Mouse (Mus musculus) ES-Bruce4 (cell line): ENCODE measurements at regions not wholly inside any gene's neighbourhood (a gene's known extent, or its start where the extent isn't known, plus 50 kb on each side); places are given as distances from the start of the nearest gene placed in this dataset.
"Not testable (repeated sequence)": the region's sequence is repeated elsewhere in the genome, so short reads cannot be mapped to it uniquely, and the experiment has no call there.

Experiments
- CTCF ChIP-seq: IDR thresholded peaks from one replicate; pipeline ENCODE4 v1.8.1; 2011; ENCODE audit warnings: low read depth, low read length
- EP300 ChIP-seq: IDR thresholded peaks from 2 replicates; pipeline ENCODE4 v1.6.1; 2011; ENCODE audit warnings: low read depth, low read length; ENCODE audit not compliant: insufficient read depth
- POLR2A ChIP-seq: IDR thresholded peaks from one replicate; pipeline ENCODE4 v1.8.1; 2011; ENCODE audit warnings: low read length; ENCODE audit not compliant: insufficient read depth

DNA sequence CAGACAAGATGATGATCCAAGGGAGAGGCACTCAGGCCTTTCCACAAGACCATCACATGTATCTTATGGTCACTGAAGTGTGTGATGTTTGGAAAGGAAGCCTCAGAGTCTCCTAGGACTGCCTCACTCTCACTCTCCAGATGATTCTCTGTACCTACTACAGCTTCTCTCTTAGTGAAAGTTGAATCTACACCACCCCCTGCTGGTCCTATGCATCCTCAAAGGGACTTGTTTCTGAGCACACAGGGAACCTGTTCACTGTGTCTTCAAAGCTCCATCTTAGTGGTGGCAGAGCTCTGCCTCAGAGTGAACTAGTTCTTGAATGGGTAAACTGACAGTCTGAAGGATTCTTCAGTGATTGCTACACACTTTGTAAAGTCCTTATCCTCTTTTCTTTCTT is 749.5 kb upstream of the Zfp386 start:
- TF ChIP-seq CTCF, EP300, POLR2A: not testable (repeated sequence)
